Mouse (Mus musculus) ES-E14 (cell line): Measurements from ENCODE around the gene Wnt16. TPM values are rescaled to one million over a fixed set of nuclear protein-coding genes. Genes with fewer than 3 reads are reported as not detected.
"Not testable (repeated sequence)": the region's sequence is repeated elsewhere in the genome, so short reads cannot be mapped to it uniquely, and the experiment has no call there.

Source experiments
- DNase-seq: peaks from one replicate; pipeline ENCODE4 v3.0.0-alpha.2; 2013; ENCODE audit warnings: low read depth, low spot score
- H3K27ac ChIP-seq: 2 replicates; pipeline ENCODE4 v1.5.1; 2012; ENCODE audit warnings: low read depth, mild to moderate bottlenecking, low read length, moderate library complexity, mixed read lengths; ENCODE audit not compliant: poor library complexity, insufficient read depth, severe bottlenecking
- H3K36me3 ChIP-seq: 2 replicates; pipeline ENCODE4 v1.6.1; 2012; ENCODE audit warnings: mild to moderate bottlenecking, low read length, moderate library complexity, mixed read lengths; ENCODE audit not compliant: control insufficient read depth, poor library complexity, insufficient read depth, severe bottlenecking
- H3K4me1 ChIP-seq, 2 experiments: fragments of 150-350 bp in 1 of 2; sonication (generic) in 1 of 2; 2 replicates each; pipeline ENCODE4 v1.6.1; 2012; ENCODE audit warnings: low read length in 2 of 2, mild to moderate bottlenecking in 1 of 2, mixed read lengths in 1 of 2; ENCODE audit not compliant: control insufficient read depth in 2 of 2, insufficient read depth in 2 of 2, poor library complexity in 1 of 2
- H3K4me3 ChIP-seq, 2 experiments: fragments of 150-350 bp in 1 of 2; sonication (generic) in 1 of 2; 2 replicates each; pipeline ENCODE4 v1.5.1; 2012; ENCODE audit warnings: low read length in 2 of 2, low read depth in 1 of 2, mild to moderate bottlenecking in 1 of 2, mixed read lengths in 1 of 2; ENCODE audit not compliant: insufficient read depth in 1 of 2, poor library complexity in 1 of 2, severe bottlenecking in 1 of 2
- H3K9ac ChIP-seq: 2 replicates; pipeline ENCODE4 v1.6.1; 2012; ENCODE audit warnings: low read depth, mild to moderate bottlenecking, low read length, mixed read lengths; ENCODE audit not compliant: poor library complexity, insufficient read depth, severe bottlenecking
- H3K9me3 ChIP-seq: fragments of 150-350 bp; sonication (generic); 2 replicates; pipeline ENCODE4 v1.6.1; 2012; ENCODE audit warnings: low read depth, mild to moderate bottlenecking, low read length; ENCODE audit not compliant: control insufficient read depth, insufficient read depth
- CHD2 ChIP-seq: IDR thresholded peaks from 2 replicates; pipeline ENCODE4 v1.6.1; 2014; ENCODE audit warnings: mild to moderate bottlenecking, low read depth, low read length, inconsistent platforms
- HCFC1 ChIP-seq: IDR thresholded peaks from 2 replicates; pipeline ENCODE4 v1.6.1; 2012; ENCODE audit warnings: low read length, inconsistent platforms, borderline replicate concordance; ENCODE audit not compliant: insufficient read depth
- MAFK ChIP-seq: IDR thresholded peaks from 2 replicates; pipeline ENCODE4 v1.6.1; 2014; ENCODE audit warnings: mild to moderate bottlenecking, low read depth, low read length, inconsistent platforms; ENCODE audit not compliant: insufficient read depth
- ZC3H11A ChIP-seq: IDR thresholded peaks from 2 replicates; pipeline ENCODE4 v1.6.1; 2012; ENCODE audit warnings: low read depth, mild to moderate bottlenecking, inconsistent platforms, low read length, borderline replicate concordance
- ZNF384 ChIP-seq: IDR thresholded peaks from 2 replicates; pipeline ENCODE4 v1.6.1; 2012; ENCODE audit warnings: low read depth, low read length, inconsistent platforms
- in situ Hi-C, 2 experiments: fragments of 600-800 bp; cut with MboI; formaldehyde crosslinking; loops; one replicate each; pipeline ENCODE4 v1.15.1; 2025; ENCODE audit warnings: low sequenced_read_pairs in 2 of 2, inconsistent platforms in 1 of 2; ENCODE audit not compliant: unreplicated experiment in 2 of 2
- total RNA-seq: library from RNA; depleted of rRNA; stranded (reverse); fragments of 300-350 nt; gene quantifications from 2 replicates; pipeline ENCODE4 v1.2.3, GENCODE M21; 2012; rRNA removed

The Wnt16 gene
- 0.58 and 0.62 TPM in 2 replicates for total RNA-seq

DNA sequence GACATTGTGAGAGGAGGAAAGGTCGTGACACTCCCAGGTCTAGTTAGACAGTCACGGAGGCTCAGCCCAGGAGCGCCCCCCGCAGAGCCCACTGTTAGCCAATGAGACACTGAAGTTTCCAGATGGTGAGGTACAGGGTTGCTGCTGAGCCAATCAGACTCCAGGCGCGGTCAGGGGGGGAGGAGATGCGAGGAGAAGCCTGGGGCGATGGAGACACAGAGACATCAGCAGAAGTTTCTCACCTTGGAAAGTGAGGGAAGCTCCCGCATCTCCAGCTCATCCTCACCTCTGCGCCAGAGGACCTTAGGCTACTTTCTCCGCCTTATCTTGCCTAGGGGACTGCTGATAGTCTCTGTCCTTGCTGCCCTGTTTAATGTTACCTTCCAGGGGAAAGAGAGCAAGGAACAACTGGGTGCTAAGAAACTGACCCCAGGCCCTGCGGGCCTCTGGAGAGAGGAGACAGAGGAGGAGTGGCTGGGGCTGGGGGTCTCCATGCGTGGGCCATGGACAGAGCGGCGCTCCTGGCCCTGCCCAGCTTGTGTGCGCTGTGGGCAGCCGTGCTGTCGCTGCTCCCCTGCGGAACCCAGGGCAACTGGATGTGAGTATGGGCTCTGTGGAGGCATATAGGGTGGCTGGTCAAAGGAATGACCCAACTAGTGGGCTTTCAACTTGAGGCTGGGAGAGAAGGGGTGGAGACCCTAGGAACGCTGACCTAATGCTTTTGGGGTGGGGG lies at the start of gene Wnt16:
TSS of gene Wnt16 (plus strand) at position 224 of the 733 bp plus-strand sequence.
- TF ChIP-seq ZC3H11A (no peak), MAFK (no peak), HCFC1 (no peak), ZNF384 (no peak), CHD2 (no peak)
- H3K36me3 ChIP-seq: no peaks in the 10 kb centered on the region
- peaks cover 2 to 6% of the 10 kb centered on the region in 2 experiments; a peak in 1 of 4 replicates for H3K4me1 ChIP-seq
- no peak within 1 kb of the TSS for H3K9ac ChIP-seq
- peak within 1 kb of the TSS; percentile 44 to 66; a peak in 3 of 4 replicates for H3K4me3 ChIP-seq
- no peaks in the 10 kb centered on the region for H3K9me3 ChIP-seq
- DNase-seq: peak; percentile 69
- in situ Hi-C loops: no loop called here
- H3K27ac ChIP-seq: no peak within 1 kb of the TSS

GRCm38 (mm10) chr6:22243321-22243720 lies 44.7 kb upstream of the Wnt16 start:
- H3K36me3 ChIP-seq: no peaks in the 10 kb centered on the region
- no peak overlapping the region for H3K27ac ChIP-seq
- no peak overlapping the region for H3K9ac ChIP-seq
- no peaks in the 10 kb centered on the region for H3K4me1 ChIP-seq
- TF ChIP-seq MAFK (no peak), ZNF384 (no peak), CHD2 (no peak), HCFC1 (no peak), ZC3H11A (no peak)
- no peak overlapping the region for H3K4me3 ChIP-seq
- H3K9me3 ChIP-seq: no peaks in the 10 kb centered on the region
- in situ Hi-C loops: no loop called here
- DNase-seq: no peak

GRCm38 (mm10) chr6:22246696-22247095 lies 41.3 kb upstream of the Wnt16 start:
- Histone ChIP-seq H3K9me3 (no peaks in the 10 kb centered on the region), H3K4me3 (no peak overlapping the region), H3K4me1 (no peaks in the 10 kb centered on the region), H3K27ac (no peak overlapping the region), H3K36me3 (no peaks in the 10 kb centered on the region), H3K9ac (no peak overlapping the region)
- TF ChIP-seq ZC3H11A (no peak), MAFK (no peak), CHD2 (no peak), ZNF384 (no peak), HCFC1 (no peak)
- DNase-seq: no peak
- in situ Hi-C loops: no loop called here

DNA sequence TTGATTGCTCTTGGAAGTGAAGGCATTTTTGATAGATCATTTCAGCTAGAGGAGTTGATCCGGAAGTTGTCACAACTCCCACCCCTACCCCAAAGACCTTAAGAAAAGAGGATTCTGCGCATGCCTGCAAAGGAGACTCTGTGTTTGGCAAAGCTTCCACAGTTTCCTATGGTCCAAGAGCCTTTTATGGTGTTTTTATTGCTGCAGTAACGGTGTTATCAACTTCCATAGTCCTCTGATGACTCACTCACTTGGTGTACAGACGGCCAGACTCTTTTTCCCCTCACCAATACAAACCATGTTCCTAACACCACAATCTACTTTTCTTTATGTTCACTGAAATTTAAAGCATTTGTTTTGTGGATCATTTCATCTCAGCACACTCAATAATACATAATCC lies 29.2 kb upstream of the Wnt16 start:
- in situ Hi-C loops: no loop called here
- H3K9me3 ChIP-seq: no peaks in the 10 kb centered on the region
- no peak overlapping the region for H3K4me3 ChIP-seq
- no peak overlapping the region for H3K27ac ChIP-seq
- no peak for TF ChIP-seq CHD2
- TF ChIP-seq ZNF384: no peak
- TF ChIP-seq ZC3H11A: no peak
- TF ChIP-seq HCFC1: no peak
- TF ChIP-seq MAFK: no peak
- no peaks in the 10 kb centered on the region for H3K4me1 ChIP-seq
- H3K36me3 ChIP-seq: no peaks in the 10 kb centered on the region
- no peak overlapping the region for H3K9ac ChIP-seq
- DNase-seq: no peak

DNA sequence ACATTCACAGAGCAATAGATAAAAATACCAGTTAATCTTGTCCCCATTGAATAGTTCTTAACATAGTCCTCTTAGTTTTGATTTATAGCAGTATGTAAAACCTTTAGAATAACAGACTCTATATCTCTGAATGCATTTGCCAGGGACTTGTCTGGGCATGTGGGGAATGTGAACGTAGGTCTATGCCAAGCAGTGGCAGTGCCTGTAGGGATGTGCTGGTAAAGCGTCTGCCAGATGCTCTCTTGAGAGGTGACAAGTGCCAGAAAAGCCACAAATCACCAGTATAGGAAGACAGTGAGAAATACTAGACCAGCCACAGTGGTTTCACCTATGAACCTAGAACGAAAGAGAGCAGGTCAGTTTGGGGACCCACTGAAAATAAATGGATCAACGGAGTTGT lies 25.5 kb upstream of the Wnt16 start:
- Histone ChIP-seq H3K9ac (no peak overlapping the region), H3K36me3 (no peaks in the 10 kb centered on the region), H3K4me3 (no peak overlapping the region), H3K4me1 (no peaks in the 10 kb centered on the region), H3K27ac (no peak overlapping the region), H3K9me3 (no peaks in the 10 kb centered on the region)
- no peak for DNase-seq
- TF ChIP-seq MAFK: no peak
- TF ChIP-seq CHD2: no peak
- no peak for TF ChIP-seq ZNF384
- no peak for TF ChIP-seq ZC3H11A
- no peak for TF ChIP-seq HCFC1
- in situ Hi-C loops: no loop called here

- H3K9me3 ChIP-seq, H3K9ac ChIP-seq, H3K4me3 ChIP-seq, H3K4me1 ChIP-seq, DNase-seq, H3K36me3 ChIP-seq, H3K27ac ChIP-seq, in situ Hi-C loops: not testable (repeated sequence)
These were observed 23.9 kb upstream of the Wnt16 start for GRCm38 (mm10) chr6:22264094-22264493.
